Mouse (Mus musculus) retina, postnatal 1 day (tissue): Measurements from ENCODE around the gene Gorasp1.
A peak's percentile ranks its signal among the peaks of the same experiment; 100 is the strongest.

Experiments used
- DNase-seq: peaks from one replicate; pipeline ENCODE4 v3.0.0-alpha.2; 2012

Gorasp1 gene

DNA sequence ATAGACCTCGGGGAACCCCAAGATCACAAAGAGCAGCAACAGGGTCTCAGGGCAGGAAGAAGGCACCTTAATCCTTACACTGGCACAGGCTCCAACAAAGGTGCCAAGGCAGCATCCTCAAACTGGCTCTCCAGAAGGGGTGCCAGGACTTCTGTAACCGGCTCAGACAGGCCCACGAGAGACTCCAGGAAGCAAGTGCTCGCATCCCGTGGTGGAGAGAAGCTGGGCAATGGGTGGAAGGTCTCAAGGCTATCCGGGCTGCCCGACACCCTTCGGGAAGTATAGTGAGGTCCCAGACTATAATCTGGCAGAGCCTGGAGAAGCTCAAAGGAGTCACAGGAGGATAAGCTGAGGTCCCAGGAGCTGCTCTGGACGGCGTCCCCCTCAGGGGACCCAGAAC is 34.8 kb upstream of the Gorasp1 start:
- DNase-seq = no peak

DNA sequence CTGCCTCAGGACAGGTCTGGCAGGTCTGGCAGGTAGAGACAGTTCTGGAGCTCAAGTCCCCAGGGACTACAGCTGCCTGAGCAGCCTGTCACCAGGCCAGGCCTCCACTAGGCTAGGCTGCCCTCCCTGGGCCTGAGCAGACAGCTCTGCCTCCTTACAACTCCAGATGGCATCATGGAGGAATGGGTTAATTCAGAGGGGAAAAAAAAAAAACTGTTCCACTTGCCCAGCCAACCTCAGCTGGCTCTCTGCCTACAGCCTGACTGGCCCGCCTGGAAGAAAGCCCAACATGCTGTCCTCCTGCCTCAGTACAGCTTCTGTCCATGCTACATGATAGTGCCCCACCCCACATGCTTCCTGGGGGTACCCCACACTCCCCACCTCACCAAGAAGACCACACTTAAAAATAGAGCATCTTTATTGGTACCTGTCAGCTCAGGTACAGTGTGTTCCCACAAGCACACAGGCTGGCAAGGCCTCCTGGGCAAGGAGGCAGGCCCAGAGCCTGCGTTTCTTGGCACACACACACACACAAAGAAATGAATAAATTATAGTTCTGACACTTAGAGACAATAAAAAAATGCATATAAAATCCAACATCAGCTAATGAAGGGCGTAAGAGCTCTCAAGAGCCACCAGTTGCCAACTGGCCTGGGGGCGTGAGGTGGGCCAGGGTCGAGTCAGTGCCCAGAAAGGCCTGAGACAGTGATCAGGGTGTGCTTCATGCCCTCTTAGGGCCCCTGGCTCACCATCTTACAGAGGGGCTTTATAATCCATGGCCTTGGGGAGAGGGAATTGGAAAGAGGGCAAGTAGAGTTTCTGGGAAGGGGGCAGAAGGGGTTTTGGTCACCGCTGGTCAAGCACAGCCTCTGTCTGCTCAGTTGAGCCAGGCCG is 33.6 kb upstream of the Gorasp1 start:
- no peak for DNase-seq

DNA sequence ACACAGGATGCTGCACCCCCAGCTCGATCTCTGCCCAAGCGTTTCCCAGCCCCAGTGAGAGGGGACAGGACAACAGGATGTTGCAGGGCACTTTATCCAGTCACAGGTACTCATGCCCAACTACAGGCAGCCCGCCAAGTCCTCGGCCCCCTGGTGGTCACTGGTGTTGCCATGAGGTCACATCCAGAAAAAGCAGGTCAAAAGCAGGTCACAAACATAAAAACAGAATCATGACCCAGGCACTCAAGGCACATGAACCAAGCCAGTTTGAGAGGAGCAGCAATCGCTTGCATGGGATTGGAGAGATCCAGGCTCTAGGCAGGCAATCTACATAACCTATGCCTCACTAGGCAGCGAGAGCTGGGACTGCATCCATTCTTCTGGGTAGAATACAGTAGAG is 32.9 kb upstream of the Gorasp1 start:
- DNase-seq = peak; percentile 53

DNA sequence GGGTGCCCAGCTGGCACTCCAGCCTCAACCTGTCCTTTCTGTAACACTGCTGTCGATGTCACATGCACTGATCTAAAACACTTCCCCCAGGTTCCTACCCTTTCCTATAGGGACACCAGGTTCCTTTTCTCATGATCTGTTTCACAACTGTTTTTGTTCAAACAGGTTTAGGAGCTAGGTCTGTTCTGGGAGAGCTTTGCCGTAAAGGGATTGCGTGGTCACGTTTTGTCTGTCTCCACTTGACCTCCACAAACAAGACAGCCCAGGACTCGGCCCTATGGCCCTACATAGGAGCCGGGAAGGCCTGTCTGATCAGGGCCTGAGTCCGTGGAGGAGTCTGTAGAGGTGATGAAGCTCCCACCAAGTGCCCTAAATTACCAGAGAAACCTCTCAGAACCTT is 32.4 kb upstream of the Gorasp1 start:
- DNase-seq = no peak

DNA sequence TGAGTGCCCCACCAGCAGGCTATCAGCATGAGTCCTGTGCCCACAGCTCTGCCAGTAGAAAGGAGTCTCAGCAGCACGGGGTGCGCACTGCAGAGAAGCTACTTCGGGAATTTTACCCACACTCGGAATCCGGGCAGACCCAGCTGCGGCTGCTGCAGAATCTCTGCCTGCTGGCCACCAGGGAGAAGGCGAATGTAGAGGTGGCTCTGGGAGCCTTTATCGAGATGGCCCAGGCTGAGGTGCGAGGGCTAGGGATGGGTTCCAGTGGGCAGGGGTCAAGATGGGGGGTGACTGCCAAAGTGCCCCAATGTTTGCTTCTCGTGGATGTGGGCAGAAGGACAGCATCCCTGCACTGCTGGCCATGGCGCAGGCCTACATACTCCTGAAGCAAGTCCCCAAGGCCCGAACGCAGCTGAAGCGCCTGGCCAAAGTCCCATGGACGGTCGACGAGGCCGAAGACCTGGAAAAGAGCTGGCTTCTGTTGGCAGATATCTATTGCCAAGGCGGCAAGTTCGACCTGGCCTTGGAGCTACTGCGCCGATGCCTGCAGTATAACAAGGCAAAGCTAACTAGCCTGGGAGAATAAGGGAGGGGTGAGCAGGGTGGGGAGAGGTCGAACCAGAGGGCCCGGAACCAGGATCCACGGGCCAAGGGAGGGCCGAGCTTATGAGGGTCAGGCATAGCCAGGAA is 29.0 kb upstream of the Gorasp1 start:
- DNase-seq = no peak

DNA sequence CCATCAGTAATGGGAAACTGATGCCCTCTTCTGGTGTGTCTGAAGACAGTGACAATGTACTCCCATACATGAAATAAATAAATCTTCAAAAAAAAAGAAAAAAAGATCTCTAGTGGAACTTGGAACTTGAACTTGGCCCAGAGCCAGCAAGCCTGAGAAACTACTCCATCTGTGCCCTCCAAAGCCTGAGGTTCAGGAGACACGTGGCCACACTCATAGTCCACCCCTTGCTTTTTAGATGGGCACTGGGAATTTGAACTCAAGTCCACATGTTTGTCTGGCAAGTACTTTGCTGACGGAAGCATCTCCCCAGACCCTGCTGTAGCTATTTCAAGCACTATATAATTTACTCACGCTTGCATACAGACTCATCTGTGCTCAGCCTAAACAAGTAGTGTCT is 27.8 kb upstream of the Gorasp1 start:
- no peak for DNase-seq

DNA sequence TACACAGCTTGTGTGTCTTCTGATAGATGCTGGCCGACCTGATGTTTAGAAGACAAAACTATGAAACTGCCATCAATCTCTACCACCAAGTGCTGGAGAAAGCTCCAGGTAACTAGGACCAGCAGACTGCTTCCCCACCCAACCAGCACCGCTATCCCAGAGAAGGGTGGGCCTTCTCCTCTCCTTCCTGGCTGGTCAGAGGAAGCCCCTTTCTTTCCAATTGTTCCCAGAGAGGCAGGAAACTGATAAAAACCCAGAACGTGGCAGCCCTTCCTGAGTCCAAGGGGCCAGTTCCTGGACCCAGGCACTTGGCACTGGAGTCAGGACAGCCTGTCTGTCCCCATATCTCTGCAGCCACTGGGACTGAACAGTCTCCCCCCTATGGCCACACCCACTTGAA is 26.8 kb upstream of the Gorasp1 start:
- DNase-seq = no peak

DNA sequence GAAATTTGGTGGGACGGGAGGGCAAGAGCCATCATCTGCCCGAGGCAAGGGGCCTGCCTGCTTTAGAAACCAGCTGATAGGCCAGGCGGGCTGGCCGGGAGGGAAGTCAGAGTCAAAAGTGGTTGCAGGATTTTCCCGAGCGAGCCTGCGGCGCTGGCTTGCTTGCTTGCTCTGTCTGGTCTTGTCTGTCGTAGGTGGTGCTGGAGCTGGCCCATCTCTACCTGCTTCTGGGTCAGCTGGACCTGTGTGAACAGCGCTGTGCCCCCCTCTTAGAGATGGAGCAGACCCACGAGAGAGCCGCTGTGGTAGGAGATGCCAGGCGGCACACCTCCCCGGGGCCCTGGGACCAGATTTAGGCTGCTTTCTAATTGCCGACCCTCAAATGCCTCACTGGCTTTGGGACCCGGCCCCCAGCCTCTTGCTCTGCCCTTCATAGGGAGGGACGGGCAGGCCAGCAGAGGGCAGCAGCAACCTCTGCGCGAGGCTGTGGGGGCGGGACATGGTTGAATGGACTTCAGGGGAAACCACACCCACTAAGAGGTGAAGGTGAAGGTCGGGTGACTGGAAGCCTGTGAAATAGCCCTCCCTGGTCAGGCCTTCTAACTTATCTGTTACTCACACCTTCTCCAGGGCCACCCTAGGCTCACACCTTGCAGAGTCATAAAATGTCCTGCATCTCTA is 25.8 kb upstream of the Gorasp1 start:
- peak; percentile 78 for DNase-seq

DNA sequence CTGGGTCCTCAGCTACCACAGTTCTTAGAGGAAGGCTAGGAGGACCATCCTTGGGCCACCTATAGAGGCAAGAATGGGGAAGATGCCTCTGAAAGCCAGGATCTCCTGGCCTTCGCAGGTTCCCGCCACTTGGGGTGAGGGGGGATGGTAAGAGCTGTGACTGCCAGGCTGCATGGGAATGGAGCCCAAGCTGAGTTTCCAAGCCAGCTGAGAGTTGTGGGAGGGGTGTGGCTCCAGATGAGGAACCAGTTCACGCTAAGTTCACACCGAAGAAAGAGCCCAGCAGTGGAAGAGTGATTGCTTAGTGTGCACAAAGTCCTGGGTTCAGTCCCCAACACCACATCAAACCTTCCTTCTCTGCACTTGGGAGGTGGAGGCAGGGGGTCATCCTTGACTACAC is 24.9 kb upstream of the Gorasp1 start:
- DNase-seq = no peak

DNA sequence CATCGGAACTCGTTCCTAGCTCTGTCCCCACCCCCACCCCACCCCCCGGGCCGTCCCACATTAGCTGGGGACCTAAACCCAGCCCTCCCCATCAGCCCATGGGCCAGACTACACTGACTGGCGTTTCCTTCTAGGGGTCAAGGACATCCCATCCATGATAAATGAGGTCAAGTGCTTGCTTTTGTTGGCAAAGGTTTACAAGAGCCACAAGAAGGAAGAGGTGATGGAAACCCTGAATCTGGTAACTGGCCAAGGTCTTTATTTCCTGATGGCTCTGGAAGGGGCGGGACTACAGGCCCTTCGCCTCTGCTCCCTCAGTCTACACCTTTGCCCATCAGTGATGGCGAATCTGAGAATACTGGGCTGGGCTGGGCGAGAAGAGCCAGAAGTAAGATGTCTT is 21.5 kb upstream of the Gorasp1 start:
- no peak for DNase-seq

DNA sequence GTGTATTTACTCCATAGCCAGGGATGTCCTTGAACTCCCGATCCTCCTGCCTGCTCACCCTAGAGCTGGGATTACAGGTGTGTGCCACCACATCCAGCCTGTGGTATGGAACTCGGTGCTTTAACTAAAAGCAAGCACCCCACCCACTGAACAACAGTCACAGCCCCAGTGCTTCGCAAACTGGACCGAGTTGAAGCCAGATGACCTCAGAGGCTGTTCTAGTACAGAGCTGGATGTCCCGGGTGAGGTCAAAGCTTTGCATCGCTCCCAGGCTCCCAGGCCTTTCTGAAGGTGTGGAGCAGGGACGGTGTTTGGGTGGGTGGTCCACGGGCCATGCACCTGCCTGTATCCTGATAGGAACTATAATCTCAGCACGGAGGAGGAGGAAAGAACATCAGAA is 14.0 kb upstream of the Gorasp1 start:
- DNase-seq = no peak

DNA sequence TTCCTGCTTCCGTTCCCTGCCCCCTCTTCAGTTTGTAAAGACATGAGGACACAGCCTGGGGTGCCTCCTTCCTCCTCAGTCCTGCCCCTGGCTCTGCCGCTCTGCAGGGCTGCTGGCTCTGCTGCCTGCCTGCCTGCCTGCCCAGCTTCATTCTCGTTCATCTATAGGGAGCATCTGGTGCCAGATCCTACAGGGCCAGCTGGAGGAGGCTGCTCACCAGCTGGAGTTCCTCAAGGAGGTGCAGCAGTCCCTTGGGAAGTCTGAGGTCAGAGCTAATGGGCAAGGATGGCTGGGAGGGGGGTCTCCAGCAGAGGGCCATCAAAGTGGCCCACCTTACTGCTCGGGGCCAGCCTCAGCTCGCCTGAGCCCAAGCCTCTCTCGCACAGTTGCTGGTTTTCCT is 13.1 kb upstream of the Gorasp1 start:
- no peak for DNase-seq

DNA sequence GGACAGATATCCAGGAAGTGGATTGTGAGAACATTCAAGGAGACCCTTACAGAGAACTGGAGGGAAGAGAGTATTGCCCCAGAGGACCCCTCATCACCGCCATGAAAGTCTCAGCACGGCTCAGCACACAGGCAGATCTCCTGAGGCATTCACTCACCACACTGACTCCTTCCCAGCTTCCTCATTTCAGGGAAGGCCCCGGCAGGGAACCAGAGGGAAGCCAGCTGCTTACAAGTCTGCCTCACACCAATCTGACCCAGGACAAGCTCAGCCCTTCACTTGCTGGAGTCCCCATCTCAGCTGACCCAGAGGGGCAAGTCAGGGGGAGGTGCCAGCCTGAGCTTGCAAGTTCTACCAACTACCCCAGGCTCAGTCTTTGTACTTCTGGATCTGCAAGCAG is 11.4 kb upstream of the Gorasp1 start:
- DNase-seq = no peak

DNA sequence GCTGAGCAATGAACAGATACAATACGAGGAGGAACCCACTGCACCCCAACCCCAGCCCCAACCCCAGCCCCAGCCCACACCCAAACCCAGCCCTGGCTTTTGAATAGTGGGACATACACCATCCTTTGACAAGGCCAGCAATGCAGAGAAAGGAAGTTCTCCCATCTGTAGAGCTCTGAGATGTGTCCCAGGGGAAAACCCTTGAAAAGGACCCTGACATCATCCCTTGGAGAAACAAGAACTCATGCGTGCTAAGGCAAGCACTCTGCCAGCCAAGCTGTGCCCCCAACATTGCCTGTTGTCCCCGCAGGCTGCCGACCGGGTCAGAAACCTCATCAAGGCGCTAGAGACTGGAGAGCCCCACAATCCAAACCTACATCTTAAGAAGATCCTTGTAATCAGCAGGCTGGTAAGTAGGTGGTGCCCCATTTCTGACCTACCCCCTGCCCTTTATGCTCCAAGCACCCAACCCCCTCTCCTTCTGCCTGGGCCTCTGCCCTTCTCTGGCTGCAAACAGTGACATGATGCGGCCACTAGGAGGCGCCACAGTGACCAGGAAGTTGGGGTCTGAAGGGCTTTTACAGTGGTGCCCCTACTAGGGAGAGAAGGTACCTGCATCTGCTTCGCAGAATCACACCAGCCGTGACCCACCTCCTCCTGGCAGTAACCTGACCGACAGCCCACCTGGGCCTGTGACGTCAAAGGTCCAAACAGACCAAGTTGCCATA is 8.0 kb upstream of the Gorasp1 start:
- DNase-seq = peak; percentile 50

DNA sequence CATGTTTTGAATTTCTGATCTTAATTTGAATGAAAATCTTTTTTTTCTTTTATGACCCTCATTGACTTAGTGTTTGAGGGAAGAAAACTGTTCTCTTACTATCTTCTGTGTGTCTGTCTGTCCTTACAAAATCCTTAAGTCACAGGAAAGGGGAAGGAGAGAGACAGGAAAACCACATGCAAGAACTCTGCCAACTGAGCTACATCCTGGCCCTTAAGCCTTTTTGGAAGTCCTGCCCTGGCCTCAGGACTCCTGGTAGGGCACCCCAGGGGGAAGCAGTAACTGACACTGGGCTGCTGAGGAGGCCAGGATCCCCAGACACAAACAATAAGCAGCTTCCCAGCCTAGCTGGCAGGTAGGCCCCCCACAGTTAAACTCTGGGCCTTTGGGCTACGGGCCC is 6.0 kb upstream of the Gorasp1 start:
- no peak for DNase-seq

DNA sequence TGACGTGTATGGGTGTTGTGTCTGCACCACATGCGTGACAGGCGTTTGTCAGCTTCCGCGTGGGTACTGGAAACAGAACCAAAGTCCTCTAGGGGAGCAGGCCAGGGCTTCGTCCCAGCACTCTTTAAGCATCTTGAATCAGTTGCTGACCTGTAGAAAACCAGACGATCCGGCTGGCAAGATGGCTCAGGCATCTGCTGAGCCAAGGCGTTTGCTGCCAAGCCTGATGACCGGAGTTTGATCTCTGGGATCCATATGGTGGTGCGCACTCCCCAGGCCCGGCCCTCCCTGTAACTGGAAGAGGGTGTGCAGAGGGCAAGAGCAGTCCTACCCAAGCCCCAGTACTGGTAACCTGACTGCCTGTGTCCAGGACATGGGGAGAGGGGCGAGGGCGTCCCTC is 4.5 kb upstream of the Gorasp1 start:
- no peak for DNase-seq

DNA sequence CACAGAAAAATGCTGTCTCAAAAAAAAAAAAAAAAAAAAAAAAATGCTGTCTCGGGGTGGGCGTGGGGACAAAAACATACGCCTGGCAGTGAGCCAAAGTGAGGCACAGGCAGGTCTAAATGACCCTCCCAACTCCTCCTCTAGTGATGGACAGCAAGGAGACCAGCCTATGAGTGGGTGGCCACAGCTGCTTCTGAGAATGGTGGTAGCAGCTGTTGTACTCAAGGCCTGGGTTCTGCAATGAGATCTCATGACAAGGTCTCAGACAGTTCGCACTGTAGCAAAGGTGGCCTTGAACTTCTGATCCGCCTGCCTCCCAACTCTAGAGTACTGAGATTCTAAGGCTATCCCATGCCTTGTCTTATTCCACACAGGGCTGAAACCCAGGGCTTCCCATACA is 4.0 kb upstream of the Gorasp1 start:
- peak; percentile 11 for DNase-seq

DNA sequence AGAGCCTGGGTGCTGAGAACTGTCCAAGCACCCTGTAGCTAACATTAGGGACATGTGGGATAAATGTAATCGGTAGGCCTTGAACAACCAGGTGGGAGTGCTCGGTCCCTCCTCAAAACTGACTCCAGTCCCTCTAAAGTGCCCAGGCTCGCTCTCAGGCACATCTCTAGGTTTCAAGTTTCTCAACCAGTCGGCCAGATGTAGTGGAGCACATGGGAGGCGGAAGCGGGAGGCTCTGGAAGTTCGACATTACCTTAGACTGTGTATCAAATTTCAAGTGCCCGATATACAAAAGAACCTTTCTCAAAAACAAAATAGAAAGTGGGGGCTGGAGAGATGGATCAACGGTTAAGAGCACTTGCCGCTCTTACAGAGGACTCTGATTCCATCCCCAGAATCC is 2.3 kb upstream of the Gorasp1 start:
- no peak for DNase-seq

DNA sequence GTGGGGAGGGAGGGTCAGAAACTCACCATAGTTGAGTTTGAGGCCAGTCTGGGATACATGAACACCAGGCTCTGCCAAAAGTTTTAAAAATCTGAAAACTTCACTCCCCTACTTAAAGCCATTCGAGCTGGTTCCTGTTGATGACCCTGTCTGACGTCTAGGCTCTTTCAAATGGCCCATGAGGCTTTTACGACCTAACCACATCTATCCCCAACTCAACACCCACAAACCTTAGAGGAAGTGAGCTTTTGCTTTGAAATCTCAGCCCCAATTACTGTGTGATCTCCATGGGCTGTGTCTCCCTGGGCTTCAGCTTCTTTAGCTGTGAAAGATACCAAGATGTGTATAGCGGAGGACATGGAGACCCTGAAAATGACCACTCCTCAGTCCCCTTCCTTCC is 1.1 kb upstream of the Gorasp1 start:
- no peak for DNase-seq

DNA sequence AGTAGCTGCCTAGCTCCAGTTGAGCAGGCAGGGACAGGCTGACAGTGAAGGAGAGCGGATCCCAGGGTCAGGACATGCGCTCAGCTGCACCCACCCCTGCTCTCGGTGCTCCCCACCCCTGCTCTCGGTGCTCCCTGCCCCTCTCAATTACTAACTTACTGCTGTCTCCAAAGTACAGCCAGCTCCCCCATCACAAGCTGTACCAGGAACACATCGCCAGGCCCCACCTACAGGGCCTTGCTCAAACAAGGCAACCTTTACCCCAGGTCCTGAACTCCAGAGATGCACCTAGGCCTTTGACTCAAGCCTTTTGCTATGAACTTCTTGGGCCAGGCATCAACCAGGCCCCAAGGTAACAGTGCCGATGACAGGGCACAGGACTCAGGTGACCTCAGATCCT is 3.7 kb downstream of the Gorasp1 start:
- no peak for DNase-seq

DNA sequence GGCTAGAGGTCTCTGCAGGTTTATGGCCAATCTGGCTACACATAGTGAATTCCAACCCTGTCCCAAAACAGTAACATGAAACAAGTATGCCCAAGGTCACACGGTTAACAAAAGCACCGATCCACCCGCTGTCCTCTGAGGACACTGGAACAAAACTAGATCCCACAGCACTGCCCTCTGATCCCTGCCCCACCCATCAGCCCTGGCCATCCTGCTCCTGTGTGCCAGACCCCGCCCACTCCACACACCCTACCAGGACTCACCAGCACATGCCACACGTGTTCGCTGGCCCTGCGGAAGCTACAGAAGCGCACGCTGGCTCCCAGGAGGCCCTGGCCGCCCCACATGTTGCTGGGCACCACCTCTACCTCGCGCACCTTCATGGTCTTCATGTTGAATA is 5.0 kb downstream of the Gorasp1 start:
- no peak for DNase-seq

DNA sequence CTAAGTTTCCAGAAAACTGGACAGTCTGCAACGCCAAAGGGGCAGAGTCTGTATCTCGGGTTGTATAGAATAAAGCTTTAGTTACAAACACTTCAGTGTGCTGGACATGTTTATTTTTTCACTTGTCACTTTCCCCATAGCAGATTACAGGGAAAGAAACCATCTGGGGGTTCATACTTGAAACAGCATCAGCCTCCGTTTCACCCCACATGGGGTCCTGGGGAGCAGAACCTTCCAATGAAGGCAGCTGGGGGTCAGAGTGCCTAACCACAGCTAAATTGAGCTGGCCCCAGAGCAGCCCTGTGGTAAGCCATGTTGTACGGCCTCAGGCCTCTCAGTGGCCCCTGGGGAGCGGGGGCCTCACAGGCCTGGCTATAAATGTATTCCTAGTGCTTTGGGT is 10.9 kb downstream of the Gorasp1 start:
- no peak for DNase-seq

DNA sequence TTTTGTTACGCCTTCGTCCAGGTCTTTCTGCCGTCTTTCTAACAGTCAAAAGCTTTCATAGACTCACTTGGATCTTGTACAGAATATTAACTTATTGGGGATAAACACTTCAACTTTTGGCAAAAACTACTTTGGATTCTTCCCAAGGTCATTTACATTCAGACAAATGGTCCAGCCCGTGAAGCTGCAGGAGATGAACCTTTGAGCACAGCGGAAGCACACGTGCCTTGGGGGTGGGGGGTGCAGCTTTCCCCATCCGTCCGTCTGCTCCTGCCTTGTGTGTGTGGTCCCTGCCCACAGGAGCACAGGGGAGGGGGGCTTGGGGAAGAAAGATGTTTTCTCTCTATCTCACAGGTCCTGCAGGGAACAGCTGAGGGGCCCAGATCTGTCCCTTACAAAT is 11.6 kb downstream of the Gorasp1 start:
- no peak for DNase-seq
